Mouse (Mus musculus) liver, embryonic 12.5 days (tissue): ENCODE data around the gene Mmp19. TPM values are rescaled to one million over a fixed set of nuclear protein-coding genes. Genes with fewer than 3 reads are reported as not detected.

Experiments
- ATAC-seq: fragments of 200-750 bp; cut with Nextera tagmentation; 2 replicates; pipeline ENCODE4 v1.8.0; 2017; ENCODE audit warnings: moderate number of reproducible peaks, mild to moderate bottlenecking, moderate library complexity
- H3K27ac ChIP-seq: fragments of 300-500 bp; sonication (generic); 2 replicates; pipeline ENCODE4 v1.5.1; 2016; ENCODE audit warnings: mild to moderate bottlenecking
- H3K27me3 ChIP-seq: fragments of 300-500 bp; sonication (generic); replicated peaks from 2 replicates; pipeline ENCODE4 v1.6.1; 2016; ENCODE audit warnings: mild to moderate bottlenecking, moderate library complexity
- H3K36me3 ChIP-seq: fragments of 300-500 bp; sonication (generic); 2 replicates; pipeline ENCODE4 v1.6.1; 2016; ENCODE audit warnings: mild to moderate bottlenecking, moderate library complexity
- H3K4me1 ChIP-seq: fragments of 300-500 bp; sonication (generic); 2 replicates; pipeline ENCODE4 v1.6.1; 2016
- H3K4me2 ChIP-seq: fragments of 300-500 bp; sonication (generic); 2 replicates; pipeline ENCODE4 v1.6.1; 2016; ENCODE audit warnings: mild to moderate bottlenecking, moderate library complexity
- H3K4me3 ChIP-seq: fragments of 300-500 bp; sonication (generic); 2 replicates; pipeline ENCODE4 v1.5.1; 2016; ENCODE audit warnings: mild to moderate bottlenecking, moderate library complexity
- H3K9ac ChIP-seq: fragments of 300-500 bp; sonication (generic); 2 replicates; pipeline ENCODE4 v1.6.1; 2016; ENCODE audit warnings: mild to moderate bottlenecking, moderate library complexity
- H3K9me3 ChIP-seq: fragments of 300-500 bp; sonication (generic); replicated peaks from 2 replicates; pipeline ENCODE4 v1.6.1; 2016; ENCODE audit warnings: mild to moderate bottlenecking, moderate library complexity
- WGBS: fragments of 180-500 bp; shearing (Covaris S2); methylation state at CpG from one replicate; pipeline ENCODE4 v1.1.7; 2016; ENCODE audit not compliant: insufficient replicate concordance; 5-methylcytosine and 5-hydroxymethylcytosine counted together
- polyA plus RNA-seq: library from polyadenylated mRNA; unstranded; fragments of >200 nt; fragmentation: Nextera tagmentation; extraction: Ambion mirVana; gene quantifications from 2 replicates; pipeline ENCODE4 v1.2.1, GENCODE M21; 2016

Mmp19 gene
- polyA plus RNA-seq, 1 experiment from 2014 or later = 6.8 TPM

DNA sequence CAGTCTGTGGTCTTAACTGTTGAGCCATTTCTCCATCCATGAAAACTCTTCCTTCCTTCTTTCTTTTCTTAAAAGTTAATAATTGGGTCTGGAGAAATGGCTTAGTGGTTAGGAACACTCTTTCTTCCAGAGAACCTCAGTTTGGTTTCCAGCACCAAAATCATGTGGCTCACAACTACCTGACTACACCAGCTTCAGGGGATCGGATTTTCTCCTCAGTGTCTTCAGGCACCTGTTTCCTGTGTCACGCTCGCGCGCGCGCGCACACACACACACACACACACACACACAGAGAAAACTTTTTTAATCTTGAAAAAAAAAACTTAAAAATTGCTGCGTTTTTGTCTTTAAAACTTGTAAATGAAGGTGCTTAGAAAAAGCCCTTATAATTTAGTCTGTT is 33.1 kb downstream of the Mmp19 start:
- H3K4me3 ChIP-seq = no peak overlapping the region
- H3K9me3 ChIP-seq = no peaks in the 10 kb centered on the region
- peaks cover 30% of the 10 kb centered on the region for H3K4me1 ChIP-seq
- H3K27ac ChIP-seq = no peak overlapping the region
- peak overlapping the region; percentile 20; the same call in 1 of the 2 replicates for H3K4me2 ChIP-seq
- peaks cover 51% of the 10 kb centered on the region for H3K36me3 ChIP-seq
- no peak overlapping the region for H3K9ac ChIP-seq
- no peaks in the 10 kb centered on the region for H3K27me3 ChIP-seq
- no peak for ATAC-seq
- WGBS = 91% methylated on average over 9 of the region's 9 CpGs

- Histone ChIP-seq H3K27ac (no peak overlapping the region), H3K4me3 (no peak overlapping the region), H3K9ac (no peak overlapping the region), H3K4me1 (peaks cover 37% of the 10 kb centered on the region), H3K9me3 (no peaks in the 10 kb centered on the region), H3K36me3 (peaks cover 86% of the 10 kb centered on the region), H3K27me3 (no peaks in the 10 kb centered on the region), H3K4me2 (no peak overlapping the region)
- no peak for ATAC-seq
Observed at GRCm38 (mm10) chr10:128837400-128837799, 46.7 kb downstream of the Mmp19 start.

DNA sequence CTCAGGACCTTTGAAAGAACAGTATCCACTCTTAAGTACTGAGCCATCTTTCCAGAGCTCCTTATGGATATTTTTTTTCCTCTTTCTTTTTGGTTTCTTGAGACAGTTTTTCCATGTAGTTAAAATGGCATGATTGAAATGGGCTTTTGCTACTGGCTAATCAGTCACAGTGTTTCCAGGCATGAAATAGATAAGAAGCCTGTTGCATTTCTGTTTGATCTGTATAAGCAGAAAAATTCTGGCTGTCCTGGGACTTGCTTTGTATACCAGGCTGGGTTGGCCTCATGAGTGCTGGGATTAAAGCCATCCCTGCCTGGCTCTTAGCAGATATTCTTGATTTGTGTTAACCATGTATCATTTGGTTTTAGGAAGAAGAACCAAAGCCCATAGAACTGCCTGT is 48.7 kb downstream of the Mmp19 start:
- Histone ChIP-seq H3K4me2 (peak overlapping the region; percentile 27), H3K4me1 (peaks cover 37% of the 10 kb centered on the region), H3K27me3 (no peaks in the 10 kb centered on the region), H3K4me3 (no peak overlapping the region), H3K27ac (peak overlapping the region; percentile 64), H3K9ac (0 out of 2 replicates have a peak overlapping the region, but pooled peaks have one; percentile 29), H3K36me3 (peaks cover 80% of the 10 kb centered on the region), H3K9me3 (no peaks in the 10 kb centered on the region)
- peak; percentile 74 for ATAC-seq

DNA sequence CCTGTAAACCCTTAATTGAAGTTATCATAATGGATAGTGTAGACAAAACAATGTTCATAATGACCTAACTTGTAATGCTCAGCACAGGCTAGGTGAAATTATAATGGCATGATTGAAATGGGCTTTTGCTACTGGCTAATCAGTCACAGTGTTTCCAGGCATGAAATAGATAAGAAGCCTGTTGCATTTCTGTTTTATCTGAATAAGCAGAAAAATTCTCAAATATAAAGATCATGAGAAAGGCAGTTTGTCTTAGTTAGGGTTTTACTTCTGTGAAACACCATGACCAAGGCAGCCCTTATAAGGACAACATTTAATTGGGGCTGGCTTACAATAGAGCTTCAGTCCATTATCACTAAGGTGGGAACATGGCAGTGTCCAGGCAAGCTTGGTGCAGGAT is 49.9 kb downstream of the Mmp19 start:
- Histone ChIP-seq H3K36me3 (peaks cover 77% of the 10 kb centered on the region), H3K4me1 (peaks cover 37% of the 10 kb centered on the region), H3K4me2 (peak overlapping the region; percentile 27), H3K27me3 (no peaks in the 10 kb centered on the region), H3K9me3 (no peaks in the 10 kb centered on the region), H3K9ac (no peak overlapping the region), H3K4me3 (no peak overlapping the region), H3K27ac (peak overlapping the region; percentile 70)
- ATAC-seq = peak; percentile 66

- whole genome bisulfite sequencing = 90% methylated on average over 5 of the region's 5 CpGs
- H3K27ac ChIP-seq = no peak overlapping the region
- H3K27me3 ChIP-seq = no peaks in the 10 kb centered on the region
- no peak overlapping the region for H3K9ac ChIP-seq
- no peak overlapping the region for H3K4me3 ChIP-seq
- no peaks in the 10 kb centered on the region for H3K9me3 ChIP-seq
- no peak for ATAC-seq
- peaks cover 33% of the 10 kb centered on the region for H3K4me1 ChIP-seq
- no peak overlapping the region for H3K4me2 ChIP-seq
- H3K36me3 ChIP-seq = peaks cover 81% of the 10 kb centered on the region
Observed at GRCm38 (mm10) chr10:128843260-128843659, 52.5 kb downstream of the Mmp19 start.

DNA sequence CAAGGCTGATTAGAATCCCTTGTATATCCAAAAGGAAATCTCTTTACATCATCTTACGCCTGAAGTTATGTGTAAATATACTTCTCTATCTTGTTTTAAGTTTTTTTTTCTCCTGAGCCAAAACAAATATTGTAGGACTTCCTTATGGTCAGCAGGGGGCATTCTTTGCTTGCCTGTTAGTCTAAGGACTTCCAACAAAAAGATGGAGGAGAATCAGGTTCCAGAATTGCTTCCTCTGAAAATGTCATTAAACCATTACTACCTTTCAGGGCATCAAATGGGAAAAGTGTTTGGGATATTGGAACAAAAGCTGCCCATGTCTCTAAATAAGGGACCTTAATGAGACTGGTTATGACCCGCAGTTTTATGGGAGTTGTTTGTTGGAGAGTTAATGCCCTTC is 54.8 kb downstream of the Mmp19 start:
- Histone ChIP-seq H3K27ac (no peak overlapping the region), H3K4me3 (no peak overlapping the region), H3K36me3 (peaks cover 85% of the 10 kb centered on the region), H3K9ac (no peak overlapping the region), H3K27me3 (no peaks in the 10 kb centered on the region), H3K4me1 (peaks cover 11% of the 10 kb centered on the region), H3K9me3 (no peaks in the 10 kb centered on the region), H3K4me2 (no peak overlapping the region)
- 89% methylated on average over 2 of the region's 2 CpGs for WGBS
- no peak for ATAC-seq

GRCm38 (mm10) chr10:128846664-128847063 is 56.0 kb downstream of the Mmp19 start:
- Histone ChIP-seq H3K4me2 (no peak overlapping the region), H3K9ac (no peak overlapping the region), H3K4me1 (no peaks in the 10 kb centered on the region), H3K9me3 (no peaks in the 10 kb centered on the region), H3K36me3 (peaks cover 83% of the 10 kb centered on the region), H3K4me3 (no peak overlapping the region), H3K27me3 (no peaks in the 10 kb centered on the region), H3K27ac (no peak overlapping the region)
- WGBS = 78% methylated on average over 4 of the region's 4 CpGs
- ATAC-seq = no peak

- no peak for ATAC-seq
Observed at GRCm38 (mm10) chr10:128848426-128848825, 57.7 kb downstream of the Mmp19 start.

DNA sequence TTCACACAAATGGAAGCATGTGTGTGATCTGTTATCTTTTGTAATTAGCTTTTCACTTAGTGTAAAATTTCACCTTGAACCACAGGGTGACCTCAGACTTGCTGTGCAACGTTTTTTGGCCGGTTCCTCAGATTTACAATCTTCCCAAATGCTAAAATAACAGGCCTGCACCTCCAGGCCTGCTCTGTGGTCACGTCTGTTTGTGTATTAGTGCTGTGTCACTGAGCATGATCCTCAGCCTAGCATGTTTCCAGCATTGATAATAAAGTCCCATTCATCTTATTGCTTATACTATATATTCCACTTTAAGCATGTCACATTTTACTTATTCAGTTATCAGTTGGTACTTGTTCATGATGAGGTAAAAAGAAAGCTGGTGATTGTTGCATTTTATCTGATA is 59.6 kb downstream of the Mmp19 start:
- H3K27me3 ChIP-seq = no peaks in the 10 kb centered on the region
- H3K27ac ChIP-seq = no peak overlapping the region
- H3K9ac ChIP-seq = no peak overlapping the region
- no peak for ATAC-seq
- 67% methylated on average over 3 of the region's 3 CpGs for WGBS
- H3K36me3 ChIP-seq = peaks cover 73% of the 10 kb centered on the region
- H3K4me1 ChIP-seq = no peaks in the 10 kb centered on the region
- no peak overlapping the region for H3K4me2 ChIP-seq
- no peaks in the 10 kb centered on the region for H3K9me3 ChIP-seq
- H3K4me3 ChIP-seq = no peak overlapping the region

More at GRCm38 (mm10) chr10:128848426-128848825, 57.7 kb downstream of the Mmp19 start:
- no peak overlapping the region for H3K9ac ChIP-seq
- no peaks in the 10 kb centered on the region for H3K27me3 ChIP-seq
- no peak overlapping the region for H3K4me3 ChIP-seq
- WGBS = 66% methylated on average over 2 of the region's 2 CpGs
- H3K4me1 ChIP-seq = no peaks in the 10 kb centered on the region
- no peak overlapping the region for H3K4me2 ChIP-seq
- no peak overlapping the region for H3K27ac ChIP-seq
- H3K9me3 ChIP-seq = no peaks in the 10 kb centered on the region
- H3K36me3 ChIP-seq = peaks cover 79% of the 10 kb centered on the region

Other genes starting within 250 kb of the Mmp19 start
- gene Zc3h10, start 243.1 kb upstream of the Mmp19 start, polyA plus RNA-seq = 7.7 and 8.1 TPM in 2 replicates
- gene Rpl41, start 241.6 kb upstream of the Mmp19 start, polyA plus RNA-seq = 2,924 and 3,037 TPM in 2 replicates
- gene Pa2g4, start 224.9 kb upstream of the Mmp19 start, polyA plus RNA-seq = 233 and 242 TPM in 2 replicates
- 1.8 TPM in 2 replicates for gene Erbb3, start 201.3 kb upstream of the Mmp19 start, polyA plus RNA-seq
- gene Rps26, start 164.2 kb upstream of the Mmp19 start, polyA plus RNA-seq = 555 and 561 TPM in 2 replicates
- gene Ikzf4, start 144.9 kb upstream of the Mmp19 start, polyA plus RNA-seq = 0.41 and 0.42 TPM in 2 replicates
- gene Suox, start 116.8 kb upstream of the Mmp19 start, polyA plus RNA-seq = 10.4 and 10.5 TPM in 2 replicates
- 34.2 and 34.7 TPM in 2 replicates for gene Rab5b, start 94.6 kb upstream of the Mmp19 start, polyA plus RNA-seq
- gene Pmel, start 86.7 kb upstream of the Mmp19 start, polyA plus RNA-seq = 0.36 and 0.43 TPM in 2 replicates
- gene Cdk2, start 85.9 kb upstream of the Mmp19 start, polyA plus RNA-seq = 82.8 and 84.9 TPM in 2 replicates
- gene Dgka, start 46.1 kb upstream of the Mmp19 start, polyA plus RNA-seq = 2.8 TPM in 2 replicates
- 25.8 and 26.8 TPM in 2 replicates for gene Pym1, start 43.0 kb upstream of the Mmp19 start, polyA plus RNA-seq
- 27.9 and 29.1 TPM in 2 replicates for gene Dnajc14, start 13.2 kb downstream of the Mmp19 start, polyA plus RNA-seq
- gene Tmem198b, start 13.5 kb downstream of the Mmp19 start, polyA plus RNA-seq = 3.7 and 3.9 TPM in 2 replicates
- 154 and 161 TPM in 2 replicates for gene Sarnp, start 26.4 kb downstream of the Mmp19 start, polyA plus RNA-seq
- gene Ormdl2, start 30.7 kb downstream of the Mmp19 start, polyA plus RNA-seq = 82.5 and 85.8 TPM in 2 replicates
- gene Gdf11, start 100.8 kb downstream of the Mmp19 start, polyA plus RNA-seq = 1.8 and 1.9 TPM in 2 replicates
- 127 and 129 TPM in 2 replicates for gene Cd63, start 110.1 kb downstream of the Mmp19 start, polyA plus RNA-seq
- gene Rdh5, start 132.0 kb downstream of the Mmp19 start, polyA plus RNA-seq = 8.2 and 9.0 TPM in 2 replicates
- gene Bloc1s1, start 133.1 kb downstream of the Mmp19 start, polyA plus RNA-seq = 82.5 and 83.0 TPM in 2 replicates
- 0.12 and 0.17 TPM in 2 replicates for gene Itga7, start 142.9 kb downstream of the Mmp19 start, polyA plus RNA-seq
- gene Mettl7b, start 170.1 kb downstream of the Mmp19 start, polyA plus RNA-seq = not detected in 2 replicates
- gene Olfr9, start 198.5 kb downstream of the Mmp19 start, polyA plus RNA-seq = not detected in 2 replicates
- gene Olfr763, start 219.9 kb downstream of the Mmp19 start, polyA plus RNA-seq = not detected in 2 replicates
- not detected in 2 replicates for gene Olfr764-ps1, start 249.0 kb downstream of the Mmp19 start, polyA plus RNA-seq